Mouse (Mus musculus) gonadal fat pad, adult 2 months (tissue): ENCODE measurements at regions not wholly inside any gene's neighbourhood (a gene's known extent, or its start where the extent isn't known, plus 50 kb on each side); places are given as distances from the start of the nearest gene placed in this dataset.

Experiments used
- DNase-seq: peaks from one replicate; pipeline ENCODE4 v3.0.0-alpha.2; 2012; ENCODE audit warnings: low read depth

GRCm38 (mm10) chr1:90502771-90503540 is 99.8 kb upstream of the Cops8 start:
- DNase-seq: no peak

- no peak for DNase-seq
Measured at GRCm38 (mm10) chr1:90504583-90505080, 98.1 kb upstream of the Cops8 start.

GRCm38 (mm10) chr1:90505599-90505998 is 97.2 kb upstream of the Cops8 start:
- DNase-seq: no peak

GRCm38 (mm10) chr1:90506582-90506981 is 96.2 kb upstream of the Cops8 start:
- no peak for DNase-seq

- no peak for DNase-seq
Measured at GRCm38 (mm10) chr1:90509371-90509770, 93.4 kb upstream of the Cops8 start.

GRCm38 (mm10) chr1:90513442-90514070 is 89.2 kb upstream of the Cops8 start:
- no peak for DNase-seq

GRCm38 (mm10) chr1:90514176-90514575 is 88.6 kb upstream of the Cops8 start:
- DNase-seq: no peak

- DNase-seq: no peak
Measured at GRCm38 (mm10) chr1:90518584-90519265, 84.1 kb upstream of the Cops8 start.

GRCm38 (mm10) chr1:90519284-90520275 is 83.2 kb upstream of the Cops8 start:
- no peak for DNase-seq

GRCm38 (mm10) chr1:90522294-90522693 is 80.5 kb upstream of the Cops8 start:
- no peak for DNase-seq

- DNase-seq: no peak
Measured at GRCm38 (mm10) chr1:90524641-90525220, 78.0 kb upstream of the Cops8 start.

- DNase-seq: no peak
Measured at GRCm38 (mm10) chr1:90526311-90526710, 76.5 kb upstream of the Cops8 start.

GRCm38 (mm10) chr1:90527947-90528717 is 74.6 kb upstream of the Cops8 start:
- peak; percentile 45 for DNase-seq

- no peak for DNase-seq
Measured at GRCm38 (mm10) chr1:90533481-90533880, 69.3 kb upstream of the Cops8 start.

GRCm38 (mm10) chr1:90536105-90536504 is 66.7 kb upstream of the Cops8 start:
- no peak for DNase-seq

- no peak for DNase-seq
Measured at GRCm38 (mm10) chr1:90543801-90544795, 58.7 kb upstream of the Cops8 start.

- no peak for DNase-seq
Measured at GRCm38 (mm10) chr1:90544821-90545536, 57.8 kb upstream of the Cops8 start.

GRCm38 (mm10) chr1:90552644-90553043 is 50.1 kb upstream of the Cops8 start:
- DNase-seq: no peak
